Mouse (Mus musculus) kidney, postnatal 4 days (tissue): ENCODE data around the gene Hspa12b.
"Not testable (repeated sequence)": the region's sequence is repeated elsewhere in the genome, so short reads cannot be mapped to it uniquely, and the experiment has no call there.

Experiments used
- DNase-seq, 2 experiments: peaks; one replicate each; pipeline ENCODE4 v3.0.0; 2021; ENCODE audit warnings: mixed read lengths in 2 of 2

The Hspa12b gene

DNA sequence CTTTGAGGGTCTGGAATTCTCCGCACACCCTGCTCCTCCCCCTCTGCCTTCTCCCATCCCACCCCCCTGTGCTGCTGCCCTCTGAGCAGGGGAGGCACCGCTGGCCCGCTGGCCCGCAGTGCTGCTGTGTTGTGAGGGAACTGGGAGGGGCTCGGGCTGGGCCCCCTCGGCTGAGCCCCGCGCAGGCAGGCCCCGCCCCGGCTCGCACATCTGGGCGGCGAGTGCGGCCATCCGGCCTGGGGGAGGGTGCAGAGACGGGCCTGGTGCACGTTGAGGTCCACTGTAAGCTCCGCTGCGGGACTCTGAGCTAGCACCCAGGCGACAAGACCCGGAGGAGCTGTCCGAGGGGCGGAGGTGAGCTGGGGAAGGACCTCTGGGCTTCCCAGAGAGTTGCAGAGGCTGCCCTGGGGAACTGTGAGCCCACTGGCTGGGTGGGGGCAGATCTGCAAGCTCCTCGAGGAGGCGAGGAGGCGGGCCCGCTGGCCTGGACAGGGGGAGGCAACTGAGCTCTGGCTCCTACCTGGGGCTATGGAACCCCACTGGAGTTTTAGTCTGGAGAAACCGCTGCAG is at the start of gene Hspa12b:
Gene Hspa12b, plus strand, starts transcription at position 120 of the 570 bp plus-strand sequence.
- peak; percentile 81 to 87 for DNase-seq

GRCm38 (mm10) chr2:131080507-131080906 is 46.6 kb upstream of the Hspa12b start:
- no peak for DNase-seq

GRCm38 (mm10) chr2:131084206-131084605 is 42.9 kb upstream of the Hspa12b start:
- peak; percentile 54 to 58 for DNase-seq

DNA sequence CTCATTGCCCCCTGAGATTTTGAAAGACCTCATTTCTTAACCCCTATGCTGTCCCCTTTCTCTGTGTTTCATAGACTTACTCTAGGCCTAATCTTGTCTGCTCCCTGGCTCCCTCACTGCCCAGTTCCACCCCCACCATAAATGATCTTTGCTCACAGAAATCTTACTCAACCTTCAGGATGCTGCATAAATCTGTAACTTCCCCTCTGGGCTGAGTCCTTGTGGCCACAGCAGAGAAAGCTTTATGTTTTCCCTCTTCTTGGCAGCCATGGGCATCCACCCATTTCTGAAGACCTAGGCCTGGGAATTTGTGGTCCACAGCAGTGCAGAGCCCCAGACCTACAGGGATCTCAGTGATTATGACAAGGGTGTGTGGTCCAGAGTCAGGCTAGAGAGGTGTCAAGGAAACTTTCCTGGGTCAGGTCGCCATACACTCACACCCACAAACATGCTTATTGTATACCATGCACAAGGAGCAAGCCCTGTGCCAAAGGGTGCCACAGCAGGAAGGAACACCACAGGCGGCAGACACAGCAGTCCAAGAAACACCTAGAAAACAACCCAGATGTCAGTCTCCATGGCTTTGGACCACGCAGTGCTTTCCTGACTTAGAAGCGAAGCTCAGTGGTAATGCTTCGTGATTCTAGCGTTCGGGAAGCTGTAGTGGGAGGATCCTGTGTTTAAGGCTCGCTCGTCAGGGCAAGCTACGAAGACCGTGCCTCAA is 40.3 kb upstream of the Hspa12b start, which contains the start of gene Siglec1:
Gene Siglec1, minus strand, starts transcription at position 99 of the 724 bp plus-strand sequence.
- no peak for DNase-seq

GRCm38 (mm10) chr2:131088581-131088980 is 38.5 kb upstream of the Hspa12b start:
- DNase-seq: no peak

DNA sequence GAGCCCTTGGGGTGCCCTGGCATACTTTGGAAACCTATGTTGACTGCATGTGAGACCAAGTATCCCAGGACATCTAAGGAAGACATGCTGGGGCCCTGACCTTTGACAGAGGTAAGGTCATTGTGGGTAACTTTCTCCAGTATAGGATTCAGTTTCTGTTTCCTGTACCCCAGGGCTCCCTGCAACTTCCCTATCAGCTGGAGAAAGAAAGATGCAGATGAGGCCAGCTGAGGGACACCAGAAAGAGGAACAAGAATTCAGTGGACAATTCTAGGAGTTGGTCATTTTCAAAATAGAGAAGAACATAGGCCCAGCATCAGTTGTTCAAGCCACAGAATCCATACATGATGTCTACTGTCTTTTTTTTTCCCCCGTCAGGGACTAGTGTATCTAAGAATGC is 37.4 kb upstream of the Hspa12b start:
- DNase-seq: no peak

DNA sequence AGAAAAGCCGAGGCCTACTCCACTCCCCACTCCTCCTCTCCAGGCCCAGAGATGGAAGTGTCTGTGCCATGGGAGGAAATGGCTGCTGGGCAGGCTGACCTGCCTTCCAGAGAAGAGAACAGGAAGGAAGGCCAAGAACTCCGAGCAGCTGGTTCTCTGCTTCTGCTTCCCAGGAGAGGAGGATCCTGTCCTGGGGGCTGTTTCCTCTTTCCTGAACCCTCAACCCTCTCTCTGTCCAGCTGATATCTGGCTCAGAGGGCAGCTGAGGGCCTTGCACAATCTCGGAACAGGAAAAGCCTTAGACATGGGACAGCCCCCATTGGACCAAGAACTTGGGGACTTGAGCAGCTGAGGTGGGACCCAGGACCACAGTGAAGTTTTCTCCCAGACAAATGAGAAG is 36.2 kb upstream of the Hspa12b start:
- peak in 1 of 2 experiments; percentile 34 for DNase-seq

DNA sequence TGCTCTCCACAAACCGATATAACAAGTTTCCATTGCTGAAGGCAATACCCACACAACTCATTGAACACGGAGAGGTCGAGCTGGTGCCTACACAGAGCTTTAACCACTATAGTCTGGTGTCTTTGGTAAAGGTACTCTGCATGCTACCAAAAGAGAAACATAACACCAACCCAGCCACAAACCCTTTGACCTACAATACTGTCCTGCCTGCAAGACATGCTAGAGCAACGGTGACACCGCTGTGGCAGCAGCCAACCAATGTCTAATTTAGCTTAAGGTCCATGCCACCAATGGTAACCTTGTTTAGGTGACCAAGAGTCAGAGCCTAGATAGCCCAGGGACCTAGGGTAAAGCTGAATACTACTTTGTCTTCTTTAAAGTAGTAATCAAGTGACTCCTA is 33.5 kb upstream of the Hspa12b start:
- DNase-seq: no peak

DNA sequence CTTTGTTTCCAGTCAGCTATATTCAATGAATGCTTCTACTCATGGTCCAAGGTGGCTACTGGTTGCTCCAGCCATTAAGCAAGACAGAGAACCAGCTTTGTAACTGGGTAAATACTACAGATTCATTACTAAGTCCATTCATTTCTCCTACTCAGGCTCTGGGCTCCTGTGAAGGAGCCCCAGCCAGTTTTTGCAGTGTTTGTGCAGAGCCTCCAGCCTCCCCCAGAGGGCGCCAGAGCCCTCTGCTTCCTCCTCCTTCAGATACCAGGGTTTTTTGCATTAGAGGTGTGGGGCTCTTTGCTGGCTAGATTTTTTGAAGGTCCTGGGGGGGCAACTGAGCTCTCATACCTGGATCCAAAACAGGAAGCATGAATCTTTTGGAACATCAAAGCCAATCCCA is 32.3 kb upstream of the Hspa12b start:
- peak; percentile 84 to 86 for DNase-seq

- peak; percentile 63 to 74 for DNase-seq
These were observed 30.8 kb upstream of the Hspa12b start for GRCm38 (mm10) chr2:131096101-131096795.

GRCm38 (mm10) chr2:131097087-131097486 is 30.0 kb upstream of the Hspa12b start:
- no peak for DNase-seq

- DNase-seq: no peak
These were observed 25.6 kb upstream of the Hspa12b start for GRCm38 (mm10) chr2:131101530-131101929.

DNA sequence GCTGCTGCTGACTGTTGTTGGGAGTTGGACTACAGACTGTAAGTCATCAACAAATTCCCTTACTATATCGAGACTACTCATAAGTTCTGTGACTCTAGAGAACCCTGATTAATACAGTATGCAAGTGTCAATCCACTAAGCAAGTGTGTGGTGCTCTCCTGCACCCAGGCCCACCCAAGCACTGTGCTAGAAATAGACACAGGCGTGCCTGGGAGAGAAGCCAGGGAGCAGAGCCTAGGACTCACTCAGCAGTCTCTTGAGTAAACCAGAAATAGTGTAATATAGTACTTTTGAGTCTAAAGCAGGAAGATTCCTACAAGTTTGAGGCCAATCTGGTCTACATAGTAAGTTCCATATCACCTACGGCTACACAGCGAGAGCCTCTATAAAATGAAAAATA is 23.1 kb upstream of the Hspa12b start:
- no peak for DNase-seq

GRCm38 (mm10) chr2:131105061-131105460 is 22.0 kb upstream of the Hspa12b start:
- DNase-seq: not testable (repeated sequence)

GRCm38 (mm10) chr2:131105989-131106388 is 21.1 kb upstream of the Hspa12b start:
- no peak for DNase-seq

DNA sequence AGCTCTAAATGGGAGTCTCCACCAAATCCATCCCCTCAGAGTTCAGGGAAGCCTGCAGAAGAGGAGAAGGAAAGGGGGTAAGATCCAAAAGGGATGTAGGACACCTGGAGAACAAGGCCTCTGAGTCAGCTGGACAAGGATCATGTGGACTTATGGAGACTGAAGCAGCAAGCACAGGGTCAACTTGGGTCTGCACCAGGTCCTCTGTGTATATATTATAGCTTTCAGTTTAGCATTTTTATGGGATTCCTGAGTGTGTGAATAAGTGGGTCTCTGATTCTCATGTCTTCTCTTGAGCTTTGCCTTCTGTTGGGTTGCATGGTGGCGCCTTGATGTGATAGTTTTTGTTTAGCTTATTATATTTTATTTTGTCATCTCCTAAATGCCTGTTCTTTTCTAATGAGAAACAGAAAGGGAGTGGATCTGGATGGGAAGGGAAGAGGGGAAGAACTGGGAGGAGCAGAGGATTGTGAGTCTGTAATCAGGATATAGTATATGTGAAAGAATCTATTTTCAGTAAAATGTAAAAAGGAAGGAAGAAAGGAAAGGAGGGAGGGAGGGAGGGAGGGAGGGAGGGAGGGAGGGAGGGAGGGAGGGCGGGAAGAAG is 8.0 kb upstream of the Hspa12b start:
- peak in 1 of 2 experiments; percentile 37 for DNase-seq

- peak; percentile 28 to 55 for DNase-seq
These were observed 2.9 kb upstream of the Hspa12b start for GRCm38 (mm10) chr2:131124166-131124565.

DNA sequence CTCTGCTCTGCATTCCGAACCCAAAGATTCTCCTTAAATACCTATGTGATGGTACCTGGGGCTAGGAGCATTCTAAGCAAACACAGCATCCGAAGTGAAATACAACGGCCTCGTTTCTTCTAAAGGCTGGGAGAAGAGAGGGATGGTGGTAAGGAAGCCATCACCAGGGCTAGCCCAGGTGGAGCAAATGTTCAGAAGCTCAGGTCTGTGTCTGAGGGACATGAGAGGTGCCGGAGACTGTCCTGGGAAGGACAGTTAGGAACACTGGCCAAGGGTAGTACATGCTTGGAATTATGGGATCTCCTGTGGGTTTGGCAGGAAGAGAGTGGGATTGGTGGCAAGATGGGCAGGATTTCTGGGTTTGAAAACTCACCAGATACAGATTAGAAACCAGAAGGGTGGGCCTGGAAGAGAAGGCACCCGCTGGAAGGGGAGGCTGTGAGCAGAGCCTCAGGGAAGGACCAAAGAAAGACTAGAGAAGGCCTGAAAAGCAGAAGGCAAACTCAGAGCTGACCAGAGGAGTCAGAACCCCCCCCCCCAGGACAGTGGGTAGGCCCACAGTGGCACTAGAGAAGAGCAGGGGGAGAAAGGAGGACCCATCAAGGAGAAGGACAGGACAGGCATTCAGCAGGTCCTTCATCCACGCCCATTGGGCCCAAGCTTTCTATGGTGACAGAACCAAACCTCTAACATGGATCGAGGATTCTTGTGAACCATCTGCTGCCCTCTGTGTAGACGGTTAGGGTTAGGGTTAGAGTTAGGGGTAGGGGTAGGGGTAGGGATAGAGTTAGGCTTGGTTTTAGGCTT is 1.7 kb upstream of the Hspa12b start:
- no peak for DNase-seq

DNA sequence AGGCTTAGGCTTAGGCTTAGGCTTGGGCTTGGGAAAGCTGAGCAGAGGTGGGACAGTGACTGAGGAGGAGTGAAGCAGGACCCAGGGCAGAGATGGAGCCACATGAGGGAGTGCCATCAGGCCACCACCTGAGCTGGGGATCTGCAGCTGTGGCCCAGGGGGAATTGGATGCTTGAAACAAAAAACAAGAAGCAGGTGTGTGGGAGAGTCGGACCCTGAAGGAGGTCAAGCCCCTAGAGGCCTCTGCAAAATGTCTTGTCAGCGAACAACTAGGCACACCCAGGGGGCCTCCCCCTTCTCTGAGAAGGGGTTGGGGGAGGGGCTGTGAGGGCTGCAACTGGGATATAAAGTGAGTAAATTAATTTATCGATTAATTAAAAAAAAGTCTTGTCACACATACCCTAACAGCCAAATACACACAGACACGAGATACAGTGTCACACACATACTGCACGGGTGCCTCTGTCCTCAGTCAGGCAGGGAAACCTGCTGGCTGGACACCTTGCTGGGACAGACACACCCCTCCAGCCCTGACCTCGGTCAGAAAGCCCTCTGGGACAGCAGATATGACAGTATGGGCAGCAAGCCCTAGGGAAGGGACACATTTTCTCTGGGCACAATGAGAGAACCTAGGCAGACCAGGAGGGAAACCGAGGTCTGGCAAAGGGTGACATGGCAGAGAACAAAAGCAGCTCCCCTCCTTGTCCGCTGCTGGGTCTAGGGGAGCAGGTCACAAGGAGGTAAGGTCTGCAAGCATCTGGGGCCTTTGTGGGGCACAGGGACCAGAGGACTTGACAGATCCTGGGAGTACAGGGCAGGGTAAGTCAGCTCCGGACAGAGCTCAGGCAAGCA is 890 bp upstream of the Hspa12b start:
- DNase-seq: no peak

- DNase-seq: no peak
These were observed 1.1 kb downstream of the Hspa12b start for GRCm38 (mm10) chr2:131128211-131128610.

DNA sequence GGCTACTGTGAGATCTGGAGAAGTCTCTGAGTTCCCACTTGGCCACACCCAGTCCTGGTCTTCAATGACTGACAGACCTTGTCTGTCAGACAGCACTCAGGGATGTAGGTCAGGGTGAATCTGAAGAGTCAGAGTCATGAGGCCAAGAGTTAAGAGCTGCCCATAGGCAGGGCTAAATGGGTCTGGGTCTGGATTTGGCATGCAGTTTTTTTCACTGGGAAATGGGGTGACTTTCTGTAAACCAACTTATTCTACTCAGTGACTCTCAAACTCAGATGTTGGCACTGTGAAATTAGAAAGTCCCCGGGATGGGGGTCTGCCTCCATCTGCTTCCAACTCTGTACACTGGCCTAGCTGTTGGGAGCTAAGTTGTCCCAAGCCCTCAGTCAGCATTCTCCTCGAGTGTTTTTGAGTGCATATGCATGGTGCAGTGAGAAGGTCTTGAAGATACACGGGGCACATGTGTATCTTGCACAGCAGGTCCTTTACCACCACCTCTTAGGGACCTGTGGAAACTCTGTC is 1.6 kb downstream of the Hspa12b start:
- no peak for DNase-seq
